Mouse (Mus musculus) limb, embryonic 15.5 days (tissue): ENCODE data around the gene Pappa. TPM values are rescaled to one million over a fixed set of nuclear protein-coding genes. Genes with fewer than 3 reads are reported as not detected.

Experiments used
- ATAC-seq: fragments of 200-750 bp; cut with Nextera tagmentation; 2 replicates; pipeline ENCODE4 v1.8.0; 2017; ENCODE audit warnings: low read depth, moderate TSS enrichment; ENCODE audit not compliant: insufficient number of reproducible peaks, low FRiP score, low TSS enrichment
- H3K27ac ChIP-seq: fragments of 300-500 bp; sonication (generic); 2 replicates; pipeline ENCODE4 v1.5.1; 2015; ENCODE audit warnings: moderate library complexity, mild to moderate bottlenecking, inconsistent platforms
- H3K27me3 ChIP-seq: fragments of 300-500 bp; sonication (generic); 2 replicates; pipeline ENCODE4 v1.6.1; 2015; ENCODE audit warnings: inconsistent platforms
- H3K36me3 ChIP-seq: fragments of 300-500 bp; sonication (generic); 2 replicates; pipeline ENCODE4 v1.6.1; 2015; ENCODE audit warnings: inconsistent platforms
- H3K4me1 ChIP-seq: fragments of 300-500 bp; sonication (generic); 2 replicates; pipeline ENCODE4 v1.6.1; 2015; ENCODE audit warnings: inconsistent platforms
- H3K4me2 ChIP-seq: fragments of 300-500 bp; sonication (generic); 2 replicates; pipeline ENCODE4 v1.6.1; 2015; ENCODE audit warnings: mild to moderate bottlenecking, inconsistent platforms
- H3K4me3 ChIP-seq: fragments of 300-500 bp; sonication (generic); 2 replicates; pipeline ENCODE4 v1.5.1; 2015; ENCODE audit warnings: mild to moderate bottlenecking, inconsistent platforms
- H3K9ac ChIP-seq: fragments of 300-500 bp; sonication (generic); 2 replicates; pipeline ENCODE4 v1.6.1; 2015; ENCODE audit warnings: inconsistent platforms
- H3K9me3 ChIP-seq: fragments of 300-500 bp; sonication (generic); 2 replicates; pipeline ENCODE4 v1.6.1; 2016; ENCODE audit warnings: inconsistent platforms
- WGBS: fragments of 180-500 bp; shearing (Covaris S2); methylation state at CpG from one replicate; pipeline ENCODE4 v1.1.7; 2015; 5-methylcytosine and 5-hydroxymethylcytosine counted together
- polyA plus RNA-seq: library from polyadenylated mRNA; unstranded; fragments of >200 nt; fragmentation: Nextera tagmentation; extraction: Ambion mirVana; gene quantifications from 2 replicates; pipeline ENCODE4 v1.2.1, GENCODE M21; 2015

The Pappa gene
- polyA plus RNA-seq, 1 experiment from 2014 or later, result 1.1 TPM

DNA sequence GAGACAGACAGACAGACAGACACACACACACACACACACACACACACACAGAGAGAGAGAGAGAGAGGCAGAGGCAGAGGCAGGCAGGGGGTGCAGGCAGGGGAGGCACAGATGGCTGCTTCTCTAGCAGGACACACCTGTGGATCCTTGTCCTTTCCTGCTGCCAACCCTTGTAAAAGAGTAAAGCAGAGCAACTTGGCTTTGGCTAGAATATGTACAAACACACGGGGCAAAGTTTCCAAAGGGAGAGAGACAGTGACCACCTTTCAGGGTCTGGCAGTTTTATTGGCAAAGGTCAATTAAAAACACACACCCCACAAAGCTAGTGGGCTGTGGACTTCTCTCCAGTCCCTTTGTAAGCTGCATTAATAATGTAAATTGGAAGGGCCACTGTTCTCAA, 249.9 kb downstream of the Pappa start:
- H3K27me3 ChIP-seq, result no peaks in the 10 kb centered on the region
- no peak for ATAC-seq
- no peaks in the 10 kb centered on the region for H3K9me3 ChIP-seq
- H3K4me2 ChIP-seq, result no peak overlapping the region
- no peak overlapping the region for H3K27ac ChIP-seq
- no peaks in the 10 kb centered on the region for H3K36me3 ChIP-seq
- H3K9ac ChIP-seq, result no peak overlapping the region
- 15% methylated on average over 1 of the region's 1 CpGs for WGBS
- H3K4me1 ChIP-seq, result no peaks in the 10 kb centered on the region
- H3K4me3 ChIP-seq, result no peak overlapping the region

DNA sequence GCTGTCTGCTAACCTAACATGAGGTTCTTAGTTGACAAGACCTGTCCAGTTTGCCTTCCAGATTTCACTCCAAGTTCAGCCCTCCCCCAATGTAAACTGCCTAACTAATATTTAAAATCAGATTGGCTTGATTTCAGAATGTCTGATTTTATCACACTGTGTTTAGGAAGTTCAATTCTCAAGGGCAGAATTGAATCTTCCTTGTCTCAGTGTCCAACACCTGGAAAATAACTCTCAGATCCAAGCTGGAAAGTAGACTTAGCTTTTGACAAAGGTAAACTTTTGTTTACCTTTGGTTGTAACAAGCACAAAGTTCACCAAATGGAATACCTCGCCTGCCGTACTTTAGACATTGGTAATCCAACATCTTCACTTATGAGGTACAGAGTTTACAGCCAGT, 252.6 kb downstream of the Pappa start:
- no peaks in the 10 kb centered on the region for H3K4me1 ChIP-seq
- H3K4me3 ChIP-seq, result no peak overlapping the region
- H3K9me3 ChIP-seq, result no peaks in the 10 kb centered on the region
- no peak overlapping the region for H3K4me2 ChIP-seq
- 95% methylated on average over 2 of the region's 2 CpGs for WGBS
- no peak for ATAC-seq
- no peak overlapping the region for H3K9ac ChIP-seq
- no peaks in the 10 kb centered on the region for H3K36me3 ChIP-seq
- H3K27ac ChIP-seq, result no peak overlapping the region
- H3K27me3 ChIP-seq, result no peaks in the 10 kb centered on the region

DNA sequence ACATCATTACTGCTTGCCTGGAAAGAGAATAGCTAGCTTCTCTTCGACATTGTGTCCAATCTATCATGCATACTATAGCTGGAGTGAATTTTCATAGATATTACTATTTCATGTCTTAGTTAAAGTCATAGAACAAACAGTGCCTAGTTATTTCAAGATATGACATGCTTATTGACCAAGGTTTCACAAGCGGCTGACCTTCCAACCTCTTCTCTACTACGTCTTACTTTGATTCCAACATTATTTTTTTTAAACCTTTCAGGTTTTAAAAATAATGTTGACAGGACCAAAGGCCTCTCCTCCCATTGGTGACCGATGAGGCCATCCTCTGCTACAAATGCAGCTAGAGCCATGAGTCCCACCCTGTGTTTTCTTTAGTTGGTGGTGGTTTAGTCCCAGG, 255.5 kb downstream of the Pappa start:
- WGBS, result 88% methylated on average over 4 of the region's 4 CpGs
- Histone ChIP-seq H3K36me3 (no peaks in the 10 kb centered on the region), H3K27me3 (no peaks in the 10 kb centered on the region), H3K4me3 (no peak overlapping the region), H3K4me2 (no peak overlapping the region), H3K27ac (no peak overlapping the region), H3K9me3 (no peaks in the 10 kb centered on the region), H3K9ac (no peak overlapping the region), H3K4me1 (no peaks in the 10 kb centered on the region)
- ATAC-seq, result no peak

DNA sequence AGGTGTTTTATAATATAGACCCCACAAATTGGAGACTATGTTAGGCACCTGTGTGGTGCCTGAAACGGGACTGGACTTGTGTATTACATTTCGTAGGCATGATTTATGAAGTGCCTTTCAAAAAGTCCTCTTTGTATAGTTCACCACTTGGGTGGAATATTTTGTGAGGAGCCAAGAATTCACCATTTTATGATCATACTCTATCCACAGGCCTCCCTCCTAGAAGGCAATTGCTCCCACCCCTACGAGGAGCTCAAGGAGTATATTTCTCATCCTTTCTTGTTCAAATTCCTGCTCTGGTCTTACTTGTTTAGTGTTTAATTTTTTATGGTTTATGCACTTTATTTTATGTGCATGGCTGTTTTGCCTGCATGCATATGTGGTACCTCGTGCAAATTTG, 259.1 kb downstream of the Pappa start:
- H3K9me3 ChIP-seq, result no peaks in the 10 kb centered on the region
- H3K4me1 ChIP-seq, result no peaks in the 10 kb centered on the region
- H3K4me2 ChIP-seq, result no peak overlapping the region
- no peaks in the 10 kb centered on the region for H3K36me3 ChIP-seq
- no peak for ATAC-seq
- H3K9ac ChIP-seq, result no peak overlapping the region
- no peak overlapping the region for H3K4me3 ChIP-seq
- H3K27me3 ChIP-seq, result no peaks in the 10 kb centered on the region
- no peak overlapping the region for H3K27ac ChIP-seq
- 34% methylated on average over 4 of the region's 4 CpGs for WGBS

DNA sequence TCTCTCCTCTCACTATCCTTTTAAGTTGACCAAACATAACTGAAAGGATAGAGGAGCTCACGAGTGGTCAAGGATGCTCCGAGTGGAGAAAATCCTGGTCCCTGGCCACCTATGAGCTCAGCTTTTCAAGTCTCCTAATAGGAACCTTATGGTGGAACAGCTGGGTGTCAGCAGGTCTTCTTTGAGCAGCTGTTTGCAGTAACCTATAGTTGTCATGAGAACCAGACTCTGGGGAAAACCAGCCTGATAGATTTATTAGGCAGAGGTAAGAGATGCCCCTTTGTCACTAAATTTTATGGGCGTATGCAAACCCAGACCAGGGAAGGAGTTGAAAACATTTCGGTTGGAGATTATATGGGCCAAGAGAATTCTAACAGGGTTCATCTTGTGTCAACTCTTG, 267.0 kb downstream of the Pappa start:
- WGBS, result 32% methylated on average over 4 of the region's 4 CpGs
- H3K36me3 ChIP-seq, result no peaks in the 10 kb centered on the region
- no peak overlapping the region for H3K27ac ChIP-seq
- H3K27me3 ChIP-seq, result no peaks in the 10 kb centered on the region
- no peak overlapping the region for H3K4me2 ChIP-seq
- H3K4me1 ChIP-seq, result no peaks in the 10 kb centered on the region
- no peak overlapping the region for H3K4me3 ChIP-seq
- no peak for ATAC-seq
- no peaks in the 10 kb centered on the region for H3K9me3 ChIP-seq
- no peak overlapping the region for H3K9ac ChIP-seq

DNA sequence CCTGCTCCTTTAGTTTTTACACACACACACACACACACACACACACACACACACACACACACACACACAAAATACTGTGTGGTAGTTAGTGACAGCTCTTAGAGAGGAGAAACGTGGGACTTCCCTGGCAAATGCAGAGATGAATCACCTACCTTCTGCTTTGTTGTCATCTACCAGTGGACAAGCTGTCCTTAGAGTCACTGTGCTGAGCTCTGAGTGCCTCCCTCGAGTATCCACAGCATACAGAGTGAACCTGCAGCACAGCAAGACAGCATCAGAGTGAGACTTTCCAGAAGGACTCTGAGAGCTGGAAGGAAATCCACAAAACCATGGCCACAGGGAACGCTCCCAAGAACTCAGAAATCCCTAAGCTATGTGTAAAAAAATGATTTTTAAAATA, 272.8 kb downstream of the Pappa start:
- Histone ChIP-seq H3K36me3 (no peaks in the 10 kb centered on the region), H3K4me2 (no peak overlapping the region), H3K27ac (no peak overlapping the region), H3K4me1 (no peaks in the 10 kb centered on the region), H3K9ac (no peak overlapping the region), H3K9me3 (no peaks in the 10 kb centered on the region), H3K27me3 (no peaks in the 10 kb centered on the region), H3K4me3 (no peak overlapping the region)
- WGBS, result 54% methylated on average over 3 of the region's 3 CpGs
- no peak for ATAC-seq

DNA sequence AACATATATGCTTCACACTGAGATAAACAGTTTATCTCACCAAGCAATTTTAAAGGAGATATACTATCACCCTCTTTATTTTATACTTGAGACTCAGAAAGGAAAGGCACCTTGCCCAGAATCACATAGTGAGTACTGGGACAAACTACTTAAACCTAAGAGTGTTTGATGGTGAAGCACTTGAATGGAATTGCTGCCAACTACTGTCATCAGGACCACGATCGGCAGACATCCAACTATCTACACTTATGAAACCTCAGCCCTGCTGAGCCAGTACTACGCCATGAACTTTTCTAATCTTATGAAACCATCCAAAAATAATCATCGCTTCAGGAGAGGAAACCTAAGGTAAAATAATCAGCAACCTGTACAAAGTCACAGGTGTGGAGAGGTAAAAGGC, 275.5 kb downstream of the Pappa start:
- H3K4me2 ChIP-seq, result no peak overlapping the region
- no peaks in the 10 kb centered on the region for H3K36me3 ChIP-seq
- H3K4me1 ChIP-seq, result peaks cover 9% of the 10 kb centered on the region
- 91% methylated on average over 4 of the region's 4 CpGs for WGBS
- H3K9me3 ChIP-seq, result no peaks in the 10 kb centered on the region
- H3K9ac ChIP-seq, result no peak overlapping the region
- H3K27ac ChIP-seq, result no peak overlapping the region
- no peaks in the 10 kb centered on the region for H3K27me3 ChIP-seq
- no peak overlapping the region for H3K4me3 ChIP-seq
- ATAC-seq, result no peak

DNA sequence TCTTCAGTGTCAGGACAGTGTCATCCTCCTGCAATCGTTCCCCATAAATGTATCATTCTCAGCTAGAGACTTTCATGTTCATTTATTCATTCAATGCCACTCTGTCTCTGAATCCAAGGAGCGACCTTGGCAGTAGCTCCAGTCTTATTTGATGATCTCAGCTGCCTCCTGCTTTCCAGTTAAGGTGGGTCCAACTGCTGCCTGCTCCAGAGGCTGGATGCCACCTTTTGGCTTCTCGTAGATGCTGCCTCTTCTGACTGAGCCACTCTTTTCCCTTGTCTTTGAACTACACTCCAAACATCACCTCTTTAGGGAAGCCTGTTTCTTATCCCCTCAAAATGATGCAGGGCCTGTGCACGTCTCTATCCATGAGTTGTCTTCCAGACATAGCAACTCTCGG, 278.3 kb downstream of the Pappa start:
- H3K36me3 ChIP-seq, result no peaks in the 10 kb centered on the region
- H3K4me2 ChIP-seq, result no peak overlapping the region
- no peak overlapping the region for H3K27ac ChIP-seq
- H3K9me3 ChIP-seq, result no peaks in the 10 kb centered on the region
- H3K4me1 ChIP-seq, result peaks cover 9% of the 10 kb centered on the region
- H3K9ac ChIP-seq, result no peak overlapping the region
- no peaks in the 10 kb centered on the region for H3K27me3 ChIP-seq
- 64% methylated on average over 5 of the region's 5 CpGs for WGBS
- ATAC-seq, result no peak
- no peak overlapping the region for H3K4me3 ChIP-seq

DNA sequence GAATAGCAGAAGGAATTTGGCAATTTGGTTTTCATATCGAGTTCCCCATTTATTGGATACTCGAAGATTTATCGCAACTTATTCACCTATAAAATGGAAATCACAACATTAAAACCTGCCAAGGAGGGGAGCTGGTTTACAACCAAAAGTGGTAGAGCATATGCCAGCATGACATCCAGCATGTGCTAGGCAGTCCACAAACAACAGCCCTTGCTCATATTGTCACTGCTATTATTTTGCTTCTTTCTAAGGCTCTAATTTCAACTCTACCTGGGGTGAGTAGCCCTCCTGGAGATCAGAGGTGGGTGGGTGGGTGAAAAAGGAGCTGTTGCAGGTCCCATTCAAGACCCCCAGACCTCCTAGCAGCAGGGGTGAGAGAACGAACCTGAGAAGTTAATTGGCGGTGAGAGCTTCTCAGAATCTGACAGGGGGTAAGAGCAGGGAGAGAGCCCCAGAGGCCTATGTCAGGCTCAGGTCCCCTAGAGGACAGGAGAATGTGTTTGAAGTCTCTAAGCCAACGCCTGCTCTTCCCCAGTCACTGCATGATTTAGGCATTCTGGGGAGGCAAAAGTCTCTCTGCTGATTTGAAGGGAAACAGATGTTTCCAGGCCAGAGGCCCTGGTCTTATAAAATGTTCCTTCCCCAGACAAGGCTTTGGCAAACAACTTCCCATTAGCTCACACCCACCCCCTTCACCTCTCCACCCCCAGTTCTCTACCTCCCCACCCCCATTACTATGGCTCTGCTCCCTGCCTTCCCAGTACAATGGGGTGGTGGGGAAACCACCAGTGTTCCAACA, 279.1 kb downstream of the Pappa start:
- no peak overlapping the region for H3K4me2 ChIP-seq
- H3K9ac ChIP-seq, result no peak overlapping the region
- H3K27ac ChIP-seq, result peak overlapping the region; percentile 38; the same call in 1 of the 2 replicates
- H3K4me3 ChIP-seq, result no peak overlapping the region
- no peaks in the 10 kb centered on the region for H3K36me3 ChIP-seq
- peak; percentile 75; the same call in 1 of the 2 replicates for ATAC-seq
- peaks cover 9% of the 10 kb centered on the region for H3K4me1 ChIP-seq
- no peaks in the 10 kb centered on the region for H3K27me3 ChIP-seq
- WGBS, result 26% methylated on average over 6 of the region's 6 CpGs
- H3K9me3 ChIP-seq, result no peaks in the 10 kb centered on the region
